Mouse (Mus musculus) small intestine, adult 2 months (tissue): ENCODE measurements around the gene Aanat.
"Not testable (repeated sequence)": the region's sequence is repeated elsewhere in the genome, so short reads cannot be mapped to it uniquely, and the experiment has no call there.

Experiments
- CTCF ChIP-seq: fragments of 200-500 bp; IDR thresholded peaks from 2 replicates; pipeline ENCODE4 v1.5.1; 2012; ENCODE audit warnings: low read depth, mild to moderate bottlenecking, control low read depth, inconsistent platforms, low read length, moderate library complexity, mixed read lengths; ENCODE audit not compliant: insufficient replicate concordance, insufficient read length; ENCODE audit errors: extremely low read depth
- POLR2A ChIP-seq: fragments of 200-500 bp; IDR thresholded peaks from 2 replicates; pipeline ENCODE4 v1.6.1; 2012; ENCODE audit warnings: low read depth, mild to moderate bottlenecking, control low read depth, inconsistent platforms, low read length, moderate library complexity

DNA sequence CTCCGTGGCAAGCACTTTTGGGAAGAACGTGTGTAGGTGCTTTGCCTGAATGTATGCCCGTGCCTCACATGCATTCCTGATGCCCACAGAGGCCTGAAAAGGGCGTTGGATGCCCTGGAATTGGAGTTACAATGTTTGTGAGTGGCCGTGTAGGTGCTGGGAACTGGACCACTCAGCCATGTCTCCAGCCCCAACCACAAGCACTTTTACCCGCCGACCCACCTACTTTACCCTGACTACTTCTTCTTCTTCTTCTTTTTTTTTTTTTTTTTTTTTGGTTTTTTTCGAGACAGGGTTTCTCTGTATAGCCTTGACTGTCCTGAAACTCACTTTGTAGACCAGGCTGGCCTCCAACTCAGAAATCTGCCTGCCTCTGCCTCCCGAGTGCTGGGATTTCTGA is 24.9 kb downstream of the Aanat start:
- not testable (repeated sequence) for TF ChIP-seq CTCF, POLR2A
